Mouse (Mus musculus) testis, adult 2 months (tissue): ENCODE results near the gene Trib3. TPM values are rescaled to one million over a fixed set of nuclear protein-coding genes. Genes with fewer than 3 reads are reported as not detected.

Experiments used
- H3K27ac ChIP-seq: fragments of 200-500 bp; 2 replicates; pipeline ENCODE4 v1.5.1; 2012; ENCODE audit warnings: low read depth, low read length; ENCODE audit not compliant: control insufficient read depth, insufficient read depth
- H3K27me3 ChIP-seq: fragments of 200-500 bp; 2 replicates; pipeline ENCODE4 v1.6.1; 2012; ENCODE audit warnings: mild to moderate bottlenecking, low read length, moderate library complexity; ENCODE audit not compliant: control insufficient read depth, insufficient read depth
- H3K36me3 ChIP-seq: fragments of 200-500 bp; 2 replicates; pipeline ENCODE4 v1.6.1; 2012; ENCODE audit warnings: mild to moderate bottlenecking, low read length; ENCODE audit not compliant: control insufficient read depth, insufficient read depth
- H3K4me1 ChIP-seq: fragments of 200-500 bp; 2 replicates; pipeline ENCODE4 v1.6.1; 2012; ENCODE audit warnings: low read length; ENCODE audit not compliant: control insufficient read depth, insufficient read depth
- H3K4me3 ChIP-seq: fragments of 200-500 bp; 2 replicates; pipeline ENCODE4 v1.5.1; 2012; ENCODE audit warnings: low read depth, mild to moderate bottlenecking, low read length, moderate library complexity, mixed read lengths; ENCODE audit not compliant: control insufficient read depth
- CTCF ChIP-seq: fragments of 200-500 bp; IDR thresholded peaks from 2 replicates; pipeline ENCODE4 v1.5.1; 2012; ENCODE audit warnings: low read depth, mild to moderate bottlenecking, inconsistent platforms, low read length, moderate library complexity; ENCODE audit not compliant: control insufficient read depth, insufficient read depth, insufficient replicate concordance
- POLR2A ChIP-seq: fragments of 200-500 bp; IDR thresholded peaks from 2 replicates; pipeline ENCODE4 v1.6.1; 2012; ENCODE audit warnings: low read depth, mild to moderate bottlenecking, inconsistent platforms, low read length, moderate library complexity; ENCODE audit not compliant: control insufficient read depth
- polyA plus RNA-seq: library from polyadenylated mRNA; depleted of rRNA; stranded (reverse); fragments of >200 nt; gene quantifications from 2 replicates; pipeline ENCODE4 v1.2.3, GENCODE M21; 2012

The Trib3 gene
- polyA plus RNA-seq, 1 experiment: 0.26 TPM

DNA sequence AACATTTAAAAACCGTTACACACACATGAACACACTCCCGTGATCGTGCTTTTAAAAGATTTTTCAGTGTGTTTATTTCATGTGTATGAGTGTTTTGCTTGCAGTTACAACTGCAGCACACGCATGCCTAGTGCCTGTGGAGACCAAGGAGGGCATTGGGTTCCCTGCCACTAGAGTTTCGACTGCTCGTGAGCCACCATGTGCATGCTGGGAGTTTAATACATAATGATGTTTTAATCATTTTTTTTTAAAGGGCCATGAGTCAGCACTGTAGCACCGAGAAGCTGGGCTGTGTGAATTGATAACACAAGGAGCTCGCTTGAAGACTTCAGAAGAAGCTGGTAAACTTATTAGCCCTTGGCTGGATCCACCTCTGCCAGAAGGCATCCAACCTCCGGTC lies 29.7 kb upstream of the Trib3 start:
- no peaks in the 10 kb centered on the region; the same call in 1 of the 2 replicates for H3K27me3 ChIP-seq

DNA sequence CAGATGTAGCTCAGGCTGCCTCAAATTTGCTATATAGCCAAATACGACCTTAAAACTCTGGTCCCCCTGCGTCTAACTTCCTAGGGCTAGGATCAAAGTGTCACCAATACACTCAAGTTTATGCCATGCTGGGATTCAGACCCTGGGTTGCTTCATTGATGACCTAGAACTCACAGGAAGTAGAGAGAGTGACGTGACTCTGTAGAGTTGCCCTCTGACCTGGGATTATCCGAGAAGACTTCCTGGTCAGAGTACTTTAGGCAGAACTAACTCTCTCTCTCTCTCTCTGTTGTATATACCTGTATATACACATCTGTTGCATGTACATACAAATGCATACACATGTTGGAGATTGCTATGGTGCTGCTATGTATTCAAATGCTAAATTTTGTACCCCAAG lies 28.8 kb upstream of the Trib3 start:
- H3K36me3 ChIP-seq: no peaks in the 10 kb centered on the region
- TF ChIP-seq CTCF: no peak
- no peak overlapping the region for H3K27ac ChIP-seq
- H3K27me3 ChIP-seq: no peaks in the 10 kb centered on the region; the same call in 1 of the 2 replicates
- H3K4me3 ChIP-seq: no peak overlapping the region
- peaks cover 23% of the 10 kb centered on the region for H3K4me1 ChIP-seq

More for the DNA sequence above, 29.7 kb upstream of the Trib3 start:
- Histone ChIP-seq H3K4me1 (peaks cover 23% of the 10 kb centered on the region), H3K4me3 (no peak overlapping the region), H3K27ac (no peak overlapping the region), H3K36me3 (no peaks in the 10 kb centered on the region)
- no peak for TF ChIP-seq CTCF
- no peak for TF ChIP-seq POLR2A

DNA sequence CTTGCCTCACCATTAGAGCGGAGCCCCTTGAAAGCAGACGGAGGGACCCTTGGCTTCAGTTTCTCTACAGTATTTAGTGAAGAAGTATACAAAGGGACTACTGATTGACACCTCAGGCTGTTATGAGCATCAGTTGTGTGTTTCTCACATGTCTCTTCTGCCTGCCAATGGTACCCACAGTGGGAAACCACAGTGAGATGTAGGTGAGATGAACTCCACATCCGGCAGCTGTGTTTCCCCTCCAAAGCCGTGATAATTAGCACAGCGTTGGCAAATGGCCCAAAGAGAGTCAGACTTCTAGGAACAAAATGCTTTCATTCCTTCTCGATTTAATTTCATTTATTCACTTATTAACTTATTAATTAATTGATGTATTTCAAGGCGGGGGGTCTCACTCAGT lies 28.3 kb upstream of the Trib3 start:
- H3K27ac ChIP-seq: no peak overlapping the region
- H3K27me3 ChIP-seq: no peaks in the 10 kb centered on the region; the same call in 1 of the 2 replicates
- no peak for TF ChIP-seq POLR2A
- TF ChIP-seq CTCF: no peak
- H3K4me3 ChIP-seq: no peak overlapping the region
- no peaks in the 10 kb centered on the region for H3K36me3 ChIP-seq
- peaks cover 23% of the 10 kb centered on the region for H3K4me1 ChIP-seq

DNA sequence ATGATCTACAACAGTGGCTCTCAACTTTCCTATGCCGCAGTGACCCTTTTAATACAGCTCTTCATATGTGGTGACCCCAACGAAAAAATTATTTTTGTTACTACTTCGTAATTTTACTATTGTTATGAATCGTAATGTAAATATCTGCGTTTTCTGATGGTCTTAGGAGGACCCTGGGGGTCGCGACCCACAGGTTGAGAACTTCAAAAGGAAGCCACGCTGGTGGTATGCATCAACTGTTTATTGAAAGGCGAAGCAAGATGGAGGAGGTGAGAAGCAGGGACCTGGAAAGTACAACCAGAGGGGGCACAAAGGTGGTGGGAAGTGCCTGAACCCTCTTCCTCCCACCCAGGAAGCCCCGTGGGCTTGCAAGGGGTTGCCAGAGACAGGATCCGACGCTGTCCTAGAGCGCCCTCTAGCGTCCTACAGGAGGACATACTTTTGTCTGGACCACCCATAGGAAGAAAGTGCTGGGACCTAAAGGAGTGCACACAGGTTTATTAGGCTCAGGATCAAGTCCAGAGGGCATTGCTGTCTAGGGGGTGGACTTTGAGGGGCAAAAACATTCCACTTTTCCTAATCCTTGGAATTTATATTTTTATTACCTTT lies 24.8 kb upstream of the Trib3 start:
- H3K4me1 ChIP-seq: peaks cover 9% of the 10 kb centered on the region
- H3K36me3 ChIP-seq: no peaks in the 10 kb centered on the region
- H3K4me3 ChIP-seq: no peak overlapping the region
- H3K27ac ChIP-seq: no peak overlapping the region
- no peaks in the 10 kb centered on the region for H3K27me3 ChIP-seq
- TF ChIP-seq POLR2A: no peak
- TF ChIP-seq CTCF: peak; percentile 98

DNA sequence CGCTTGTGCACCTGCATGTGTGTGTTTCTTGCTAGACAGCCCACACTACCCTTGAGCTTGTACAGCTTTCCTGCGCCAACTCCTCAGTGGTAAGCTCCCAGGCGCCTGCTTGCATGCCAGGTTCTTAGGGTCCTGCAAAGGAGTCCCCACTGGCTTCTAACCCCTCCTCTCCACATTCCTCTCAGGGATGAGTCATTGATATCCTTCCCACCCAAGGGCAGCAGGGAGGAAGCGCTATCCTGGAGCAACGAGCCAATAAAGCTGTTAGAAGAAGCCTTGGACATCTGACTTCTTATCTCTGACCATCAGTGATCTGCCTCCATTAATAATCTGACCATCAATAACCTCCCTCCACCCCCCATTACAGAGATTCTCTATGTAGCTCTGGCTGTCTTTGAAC lies 24.1 kb upstream of the Trib3 start:
- Histone ChIP-seq H3K27me3 (no peaks in the 10 kb centered on the region), H3K4me1 (peaks cover 11% of the 10 kb centered on the region), H3K27ac (no peak overlapping the region), H3K4me3 (no peak overlapping the region), H3K36me3 (no peaks in the 10 kb centered on the region)
- TF ChIP-seq POLR2A (no peak), CTCF (no peak)

DNA sequence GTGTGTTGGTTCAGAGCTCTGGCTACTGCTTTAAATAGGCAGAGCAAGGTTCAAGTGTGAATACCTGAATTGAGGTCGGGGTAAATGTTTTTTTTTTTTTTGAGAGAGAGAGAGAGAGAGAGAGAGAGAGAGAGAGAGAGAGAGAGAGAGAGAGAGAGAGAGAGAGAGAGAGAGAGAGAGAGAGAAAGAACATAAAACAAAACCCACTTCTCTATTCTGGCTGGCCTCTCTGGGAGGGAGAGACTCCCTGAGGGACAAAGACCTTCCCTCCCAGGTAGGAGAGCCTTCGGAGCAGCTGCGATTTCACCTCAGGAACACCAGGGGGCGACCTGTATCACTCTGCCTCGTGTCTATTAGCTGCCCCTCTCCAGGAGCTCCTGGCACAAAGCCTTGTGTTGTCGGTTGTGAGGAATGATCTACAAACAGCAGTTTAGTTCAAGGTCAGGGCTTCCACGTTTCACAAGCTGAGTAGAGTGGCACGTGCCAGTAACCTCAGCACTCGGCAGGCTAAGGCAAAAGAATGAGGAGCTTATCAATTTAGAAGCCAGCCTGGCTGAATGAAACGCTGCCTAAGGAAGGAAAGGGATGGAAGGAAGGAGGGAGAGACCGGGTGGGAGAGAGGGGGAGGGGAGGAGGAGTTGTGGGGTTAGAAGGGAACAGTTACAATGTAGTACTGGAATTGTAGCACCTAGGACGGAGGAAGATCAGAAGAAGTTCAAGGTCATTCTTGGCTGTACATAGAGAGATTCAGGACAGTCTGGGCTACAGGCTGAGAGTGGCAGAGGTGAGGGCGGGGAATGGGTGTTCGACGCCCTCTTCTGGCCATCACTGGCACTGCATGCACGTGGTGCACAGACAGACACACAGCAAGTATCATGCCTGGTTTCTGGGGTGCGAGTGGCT lies 19.7 kb upstream of the Trib3 start:
- H3K4me1 ChIP-seq: peaks cover 4% of the 10 kb centered on the region
- TF ChIP-seq POLR2A: no peak
- peak; percentile 100 for TF ChIP-seq CTCF
- H3K27me3 ChIP-seq: no peaks in the 10 kb centered on the region
- H3K27ac ChIP-seq: no peak overlapping the region
- H3K4me3 ChIP-seq: peak overlapping the region; percentile 50
- no peaks in the 10 kb centered on the region for H3K36me3 ChIP-seq

DNA sequence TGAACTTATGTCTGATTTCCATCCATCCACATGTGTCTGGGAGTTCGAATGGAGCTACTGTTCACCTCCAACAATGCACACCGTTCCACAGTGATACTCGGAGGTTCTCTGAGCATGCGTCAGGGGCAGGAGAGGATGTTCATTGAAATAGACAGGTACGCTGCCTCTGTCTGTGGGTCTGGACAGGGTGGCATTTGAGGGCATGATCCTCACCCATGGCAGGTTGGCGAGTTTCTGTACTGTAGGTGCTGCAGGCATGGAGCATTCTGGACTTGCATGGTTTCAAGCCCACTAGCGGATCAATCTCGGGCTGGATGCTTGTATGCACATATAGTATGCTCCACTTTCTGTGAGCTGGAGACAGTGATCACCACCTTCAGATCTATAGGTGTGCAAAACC lies 17.4 kb upstream of the Trib3 start:
- TF ChIP-seq POLR2A: no peak
- TF ChIP-seq CTCF: no peak
- Histone ChIP-seq H3K27ac (no peak overlapping the region), H3K4me3 (no peak overlapping the region), H3K36me3 (no peaks in the 10 kb centered on the region), H3K27me3 (no peaks in the 10 kb centered on the region), H3K4me1 (peaks cover 4% of the 10 kb centered on the region)
